Mouse (Mus musculus) myocyte (in vitro differentiated cells): ENCODE data around the gene Tekt1.

Source experiments
- MYOG ChIP-seq, 3 experiments: IDR thresholded peaks; one replicate each; pipeline ENCODE4 v1.6.1; 2011; ENCODE audit warnings: control low read depth in 2 of 3, low read depth in 2 of 3, mild to moderate bottlenecking in 2 of 3; ENCODE audit not compliant: insufficient read length in 2 of 3, control insufficient read depth in 1 of 3, insufficient read depth in 1 of 3
- POLR2A ChIP-seq: IDR thresholded peaks from one replicate; pipeline ENCODE4 v1.6.1; 2011; ENCODE audit warnings: low read depth, mild to moderate bottlenecking, control low read depth, moderate library complexity; ENCODE audit not compliant: insufficient read length
- REST ChIP-seq: IDR thresholded peaks from one replicate; pipeline ENCODE4 v1.6.1; 2011; ENCODE audit warnings: mild to moderate bottlenecking, control low read depth, moderate library complexity; ENCODE audit not compliant: insufficient read depth, insufficient read length

DNA sequence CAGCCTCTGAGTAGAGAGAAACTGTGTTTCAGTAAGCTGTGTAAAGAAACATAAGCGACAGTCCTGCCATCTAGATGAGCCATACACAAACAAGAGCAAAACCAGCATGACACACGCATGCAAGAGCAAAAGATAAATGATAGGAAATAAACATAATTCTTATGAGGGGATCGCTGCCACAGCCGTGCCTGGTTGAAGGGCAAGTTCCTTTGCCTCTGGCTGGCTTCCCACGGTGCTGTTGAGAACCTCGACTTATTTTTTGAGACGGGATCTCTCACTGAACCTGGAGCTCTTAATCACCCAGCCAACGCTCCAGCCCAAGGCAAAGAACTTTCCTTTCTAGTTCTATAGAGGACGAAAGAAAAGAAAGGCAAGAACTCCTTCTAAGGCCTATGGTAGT, 3.9 kb upstream of the Tekt1 start:
- no peak for TF ChIP-seq POLR2A
- TF ChIP-seq MYOG (IDR thresholded peaks at IDR 0.05; ENCODE audit: control insufficient read depth in 1 of 3, insufficient read depth in 1 of 3, insufficient read length in 2 of 3, low read depth in 2 of 3), result no peak
- no peak for TF ChIP-seq REST
